Mouse (Mus musculus): ENCODE results near the gene Gigyf1. TPM values are rescaled to one million over a fixed set of nuclear protein-coding genes. Genes with fewer than 3 reads are reported as not detected.

The Gigyf1 gene
- polyA plus RNA-seq, 1 experiment: 40.3 TPM

GRCm38 (mm10) chr5:137501709-137502666 lies 16.4 kb upstream of the Gigyf1 start, which contains the start of gene Pop7:
Gene Pop7, minus strand, starts transcription at chr5:137502518.
- Histone ChIP-seq H3K27ac (ENCODE audit: insufficient read depth, low read length) (peak within 1 kb of the TSS; percentile 96), H3K4me3 (ENCODE audit: extremely low read depth, insufficient read depth, insufficient read length) (peak within 1 kb of the TSS; percentile 94), H3K27me3 (ENCODE audit: control insufficient read depth, insufficient read depth, low read length) (no peaks in the 10 kb centered on the region), H3K36me3 (ENCODE audit: control insufficient read depth, insufficient read depth, low read length) (no peaks in the 10 kb centered on the region; the same call in 1 of the 2 replicates), H3K4me1 (ENCODE audit: control insufficient read depth, insufficient read depth, insufficient read length) (no peaks in the 10 kb centered on the region; the same call in 1 of the 2 replicates)
- TF ChIP-seq CTCF (IDR thresholded peaks at IDR 0.05; ENCODE audit: extremely low read depth, insufficient read depth, insufficient read length, insufficient replicate concordance) (peak; percentile 78), POLR2A (IDR thresholded peaks at IDR 0.05; ENCODE audit: low read depth, low read length) (peak; percentile 31; the same call in 1 of the 2 replicates)
- WGBS: 2% methylated on average over 64 of the region's 64 CpGs
- DNase-seq (ENCODE audit: low read depth in 1 of 2, low spot score in 2 of 2): peak; percentile 99

DNA sequence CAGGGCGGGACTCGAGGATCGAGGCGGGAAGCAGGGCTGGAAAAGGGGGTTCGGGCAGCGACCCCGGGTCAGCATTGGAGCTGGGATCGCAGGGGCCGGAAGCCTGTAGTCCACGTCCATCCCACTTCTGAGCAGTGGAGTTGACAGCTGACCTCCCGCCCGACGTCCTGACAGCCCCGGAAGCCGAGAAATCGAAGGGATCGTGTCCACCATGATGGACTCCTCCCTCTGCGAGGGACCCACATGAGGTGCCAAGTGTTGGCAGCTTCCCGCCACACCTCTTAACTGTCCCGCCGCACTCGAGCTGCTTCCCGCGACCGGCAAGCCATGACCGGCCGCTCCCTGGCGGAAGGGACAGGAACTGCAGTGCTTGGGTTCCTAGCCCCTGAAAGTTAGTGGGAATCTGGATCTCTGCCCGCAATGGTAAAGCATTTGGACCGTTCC lies 15.7 kb upstream of the Gigyf1 start:
- Histone ChIP-seq H3K36me3 (ENCODE audit: control insufficient read depth, insufficient read depth, low read length) (no peaks in the 10 kb centered on the region; the same call in 1 of the 2 replicates), H3K4me3 (ENCODE audit: extremely low read depth, insufficient read depth, insufficient read length) (peak overlapping the region; percentile 71), H3K27ac (ENCODE audit: insufficient read depth, low read length) (peak overlapping the region; percentile 77), H3K4me1 (ENCODE audit: control insufficient read depth, insufficient read depth, insufficient read length) (no peaks in the 10 kb centered on the region; the same call in 1 of the 2 replicates), H3K27me3 (ENCODE audit: control insufficient read depth, insufficient read depth, low read length) (no peaks in the 10 kb centered on the region)
- under 1% methylated on average over 27 of the region's 30 CpGs for WGBS
- TF ChIP-seq POLR2A (IDR thresholded peaks at IDR 0.05; ENCODE audit: low read depth, low read length) (peak; percentile 47), CTCF (IDR thresholded peaks at IDR 0.05; ENCODE audit: extremely low read depth, insufficient read depth, insufficient read length, insufficient replicate concordance) (peak; percentile 87)
- peak in 1 of 2 experiments; percentile 73 for DNase-seq (ENCODE audit: low read depth in 1 of 2, low spot score in 2 of 2)

- Histone ChIP-seq H3K27ac (ENCODE audit: insufficient read depth, low read length) (no peak overlapping the region), H3K27me3 (ENCODE audit: control insufficient read depth, insufficient read depth, low read length) (no peaks in the 10 kb centered on the region), H3K36me3 (ENCODE audit: control insufficient read depth, insufficient read depth, low read length) (no peaks in the 10 kb centered on the region; the same call in 1 of the 2 replicates), H3K4me3 (ENCODE audit: extremely low read depth, insufficient read depth, insufficient read length) (no peak overlapping the region), H3K4me1 (ENCODE audit: control insufficient read depth, insufficient read depth, insufficient read length) (no peaks in the 10 kb centered on the region; the same call in 1 of the 2 replicates)
- no peak for TF ChIP-seq CTCF (IDR thresholded peaks at IDR 0.05; ENCODE audit: extremely low read depth, insufficient read depth, insufficient read length, insufficient replicate concordance)
- TF ChIP-seq POLR2A (IDR thresholded peaks at IDR 0.05; ENCODE audit: low read depth, low read length): no peak
- 80% methylated on average over 6 of the region's 6 CpGs for WGBS
- DNase-seq (ENCODE audit: low read depth in 1 of 2, low spot score in 2 of 2): no peak
Observed at GRCm38 (mm10) chr5:137504041-137504440, 14.3 kb upstream of the Gigyf1 start.

- peak overlapping the region; percentile 75 for H3K4me3 ChIP-seq (ENCODE audit: extremely low read depth, insufficient read depth, insufficient read length)
- peak in 1 of 2 experiments; percentile 76 for DNase-seq (ENCODE audit: low read depth in 1 of 2, low spot score in 2 of 2)
- H3K36me3 ChIP-seq (ENCODE audit: control insufficient read depth, insufficient read depth, low read length): no peaks in the 10 kb centered on the region
- no peak for TF ChIP-seq CTCF (IDR thresholded peaks at IDR 0.05; ENCODE audit: extremely low read depth, insufficient read depth, insufficient read length, insufficient replicate concordance)
- TF ChIP-seq POLR2A (IDR thresholded peaks at IDR 0.05; ENCODE audit: low read depth, low read length): no peak
- no peaks in the 10 kb centered on the region for H3K27me3 ChIP-seq (ENCODE audit: control insufficient read depth, insufficient read depth, low read length)
- 2% methylated on average over 24 of the region's 52 CpGs for WGBS
- H3K27ac ChIP-seq (ENCODE audit: insufficient read depth, low read length): no peak overlapping the region
- H3K4me1 ChIP-seq (ENCODE audit: control insufficient read depth, insufficient read depth, insufficient read length): peaks cover 16% of the 10 kb centered on the region; the same call in 1 of the 2 replicates
Observed at GRCm38 (mm10) chr5:137510014-137510501, 8.3 kb upstream of the Gigyf1 start.

- Histone ChIP-seq H3K36me3 (ENCODE audit: control insufficient read depth, insufficient read depth, low read length) (no peaks in the 10 kb centered on the region), H3K27me3 (ENCODE audit: control insufficient read depth, insufficient read depth, low read length) (no peaks in the 10 kb centered on the region), H3K4me1 (ENCODE audit: control insufficient read depth, insufficient read depth, insufficient read length) (peaks cover 18% of the 10 kb centered on the region; the same call in 1 of the 2 replicates), H3K4me3 (ENCODE audit: extremely low read depth, insufficient read depth, insufficient read length) (peak overlapping the region; percentile 75), H3K27ac (ENCODE audit: insufficient read depth, low read length) (no peak overlapping the region)
- TF ChIP-seq POLR2A (IDR thresholded peaks at IDR 0.05; ENCODE audit: low read depth, low read length): no peak
- no peak for TF ChIP-seq CTCF (IDR thresholded peaks at IDR 0.05; ENCODE audit: extremely low read depth, insufficient read depth, insufficient read length, insufficient replicate concordance)
- DNase-seq (ENCODE audit: low read depth in 1 of 2, low spot score in 2 of 2): peak in 1 of 2 experiments; percentile 37
- WGBS: under 1% methylated on average over 70 of the region's 83 CpGs
Observed at GRCm38 (mm10) chr5:137510573-137511390, 7.6 kb upstream of the Gigyf1 start.

- H3K4me1 ChIP-seq (ENCODE audit: control insufficient read depth, insufficient read depth, insufficient read length): peaks cover 18% of the 10 kb centered on the region; the same call in 1 of the 2 replicates
- TF ChIP-seq POLR2A (IDR thresholded peaks at IDR 0.05; ENCODE audit: low read depth, low read length) (no peak), CTCF (IDR thresholded peaks at IDR 0.05; ENCODE audit: extremely low read depth, insufficient read depth, insufficient read length, insufficient replicate concordance) (no peak)
- 81% methylated on average over 3 of the region's 3 CpGs for WGBS
- no peak for DNase-seq (ENCODE audit: low read depth in 1 of 2, low spot score in 2 of 2)
- no peaks in the 10 kb centered on the region for H3K27me3 ChIP-seq (ENCODE audit: control insufficient read depth, insufficient read depth, low read length)
- H3K4me3 ChIP-seq (ENCODE audit: extremely low read depth, insufficient read depth, insufficient read length): no peak overlapping the region
- H3K36me3 ChIP-seq (ENCODE audit: control insufficient read depth, insufficient read depth, low read length): no peaks in the 10 kb centered on the region
- no peak overlapping the region for H3K27ac ChIP-seq (ENCODE audit: insufficient read depth, low read length)
Observed at GRCm38 (mm10) chr5:137511706-137512105, 6.6 kb upstream of the Gigyf1 start.
